Comparison of ENCODE assay signal across 8 mouse cellular contexts in the genomic region with DNA sequence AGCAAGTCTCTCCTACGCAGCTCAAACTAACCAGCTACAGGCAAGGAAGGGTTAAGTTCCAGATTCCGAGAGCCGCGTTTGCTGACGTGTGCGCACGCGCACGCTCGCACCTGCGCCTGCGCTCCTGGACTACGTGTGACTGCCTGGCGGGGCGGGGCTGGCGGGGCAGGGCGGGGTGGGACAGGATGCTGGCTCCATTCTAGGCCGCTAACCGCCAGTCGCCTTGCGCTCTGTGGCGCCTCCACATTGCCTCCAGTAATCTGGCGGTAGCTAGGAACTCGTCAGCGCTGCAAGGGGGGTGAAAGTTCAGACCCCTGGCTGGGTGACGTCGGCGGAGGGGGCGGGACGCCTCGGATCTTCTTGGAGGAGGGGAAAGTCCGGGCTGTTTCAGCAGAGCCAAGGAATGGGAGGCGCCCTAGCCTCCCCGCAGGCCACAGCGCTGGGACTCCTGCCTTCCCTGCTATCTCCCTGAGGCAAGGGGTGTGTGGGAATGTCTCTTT. TPM values are rescaled to one million over a fixed set of nuclear protein-coding genes. Genes with fewer than 3 reads are reported as not detected.
DNase-seq lines count a peak whose midpoint lies in the region; ATAC-seq and TF ChIP-seq lines count a peak whose summit lies in the region.

No protein-coding gene starts in this region.

- H3K27me3 ChIP-seq in ES-Bruce4 (ENCODE audit: control insufficient read depth, insufficient read depth, low read length, poor library complexity, severe bottlenecking), result no peaks in the 10 kb centered on the region
- H3K27me3 ChIP-seq in forebrain, embryonic 13.5 days, result no peaks in the 10 kb centered on the region
- no peaks in the 10 kb centered on the region for H3K27me3 ChIP-seq in liver, postnatal 0 days (ENCODE audit: insufficient read depth, low read length)
- H3K27me3 ChIP-seq in neural tube, embryonic 14.5 days (ENCODE audit: control insufficient read depth, insufficient read depth, low read length), result no peaks in the 10 kb centered on the region

- peak; percentile 100 for ATAC-seq in cerebellum, adult (ENCODE audit: insufficient number of reproducible peaks, low FRiP score, low TSS enrichment)
- ATAC-seq in forebrain, embryonic 13.5 days, result peak; percentile 99
- peak; percentile 99 for ATAC-seq in liver, postnatal 0 days
- ATAC-seq in neural tube, embryonic 14.5 days (ENCODE audit: low read depth), result peak; percentile 99

- H3K4me1 ChIP-seq in ES-Bruce4 (ENCODE audit: control insufficient read depth, insufficient read depth, low read length), result peaks cover 2% of the 10 kb centered on the region
- no peaks in the 10 kb centered on the region for H3K4me1 ChIP-seq in forebrain, embryonic 13.5 days
- peaks cover 3% of the 10 kb centered on the region; the same call in 1 of the 2 replicates for H3K4me1 ChIP-seq in liver, postnatal 0 days (ENCODE audit: insufficient read depth)
- no peaks in the 10 kb centered on the region for H3K4me1 ChIP-seq in neural tube, embryonic 14.5 days (ENCODE audit: control insufficient read depth, insufficient read depth, low read length)

- peak; percentile 81 for TF ChIP-seq EP300 in ES-Bruce4 (IDR thresholded peaks at IDR 0.05; ENCODE audit: insufficient read depth, low read depth, low read length)
- TF ChIP-seq EP300 in liver, postnatal 0 days (IDR thresholded peaks at IDR 0.05; ENCODE audit: low read depth), result no peak

- H3K9ac ChIP-seq in ES-Bruce4 (ENCODE audit: low read depth, poor library complexity, severe bottlenecking), result peak overlapping the region; percentile 86
- peak overlapping the region; percentile 68 for H3K9ac ChIP-seq in forebrain, embryonic 13.5 days
- peak overlapping the region; percentile 53 for H3K9ac ChIP-seq in liver, postnatal 0 days (replicated peaks)
- peak overlapping the region; percentile 65 for H3K9ac ChIP-seq in neural tube, embryonic 14.5 days (replicated peaks; ENCODE audit: low read depth, low read length)

- intact Hi-C loops in heart, postnatal 10 days (cut with DNase I), result loop anchor here (1.0 kb wide), 1 partner anchor 30 kb away; the partner anchor contains the start of gene Usp9x

- peaks cover 5% of the 10 kb centered on the region; the same call in 1 of the 2 replicates for H3K36me3 ChIP-seq in ES-Bruce4 (ENCODE audit: control insufficient read depth, insufficient read depth, low read length, poor library complexity, severe bottlenecking)
- no peaks in the 10 kb centered on the region for H3K36me3 ChIP-seq in forebrain, embryonic 13.5 days (ENCODE audit: poor library complexity, severe bottlenecking)
- H3K36me3 ChIP-seq in liver, postnatal 0 days (replicated peaks; ENCODE audit: insufficient read depth, low read length), result no peaks in the 10 kb centered on the region
- H3K36me3 ChIP-seq in neural tube, embryonic 14.5 days (ENCODE audit: control insufficient read depth, insufficient read depth, low read length), result no peaks in the 10 kb centered on the region

- no peak for TF ChIP-seq CTCF in ES-Bruce4 (IDR thresholded peaks at IDR 0.05; ENCODE audit: low read depth, low read length)
- peak; percentile 31 for TF ChIP-seq CTCF in liver, postnatal 0 days (IDR thresholded peaks at IDR 0.05; ENCODE audit: low read depth)

- no peak for TF ChIP-seq POLR2A in ES-Bruce4 (IDR thresholded peaks at IDR 0.05; ENCODE audit: insufficient read depth, low read length)

- H3K4me3 ChIP-seq in ES-Bruce4 (ENCODE audit: low read depth, low read length), result peak overlapping the region; percentile 59
- peak overlapping the region; percentile 46 for H3K4me3 ChIP-seq in forebrain, embryonic 13.5 days
- H3K4me3 ChIP-seq in liver, postnatal 0 days (ENCODE audit: low read depth, low read length), result peak overlapping the region; percentile 44
- H3K4me3 ChIP-seq in neural tube, embryonic 14.5 days (ENCODE audit: low read depth, low read length), result peak overlapping the region; percentile 41

- WGBS in forebrain, embryonic 13.5 days, result 14% methylated on average over 26 of the region's 35 CpGs
- WGBS in large intestine, adult 2 months, result 10% methylated on average over 35 of the region's 35 CpGs
- 6% methylated on average over 30 of the region's 35 CpGs for WGBS in liver, postnatal 0 days (ENCODE audit: insufficient replicate concordance)
- WGBS in neural tube, embryonic 14.5 days, result 5% methylated on average over 35 of the region's 35 CpGs

- H3K4me2 ChIP-seq in forebrain, embryonic 13.5 days, result peak overlapping the region; percentile 59
- H3K4me2 ChIP-seq in liver, postnatal 0 days (ENCODE audit: low read depth, low read length), result peak overlapping the region; percentile 75
- peak overlapping the region; percentile 47 for H3K4me2 ChIP-seq in neural tube, embryonic 14.5 days (ENCODE audit: low read depth, low read length)

- DNase-seq in heart, postnatal 10 days, result peak; percentile 94 to 95
- peak; percentile 60 for DNase-seq in large intestine, adult 2 months (ENCODE audit: low read depth, low spot score)
- DNase-seq in liver, postnatal 0 days, result peak; percentile 91
- DNase-seq in testis, postnatal 10 days (ENCODE audit: low spot score), result peak; percentile 93

- H3K27ac ChIP-seq in ES-Bruce4 (ENCODE audit: insufficient read depth, low read length), result peak overlapping the region; percentile 100
- H3K27ac ChIP-seq in forebrain, embryonic 13.5 days, result peak overlapping the region; percentile 89
- H3K27ac ChIP-seq in liver, postnatal 0 days (ENCODE audit: low read depth), result peak overlapping the region; percentile 82
- H3K27ac ChIP-seq in neural tube, embryonic 14.5 days (ENCODE audit: low read depth, low read length), result peak overlapping the region; percentile 88

- no peaks in the 10 kb centered on the region for H3K9me3 ChIP-seq in ES-Bruce4 (replicated peaks; ENCODE audit: control insufficient read depth, insufficient read depth, low read length, poor library complexity, severe bottlenecking)
- H3K9me3 ChIP-seq in forebrain, embryonic 13.5 days (replicated peaks), result no peaks in the 10 kb centered on the region
- no peaks in the 10 kb centered on the region for H3K9me3 ChIP-seq in liver, postnatal 0 days (ENCODE audit: low read length)
- no peaks in the 10 kb centered on the region for H3K9me3 ChIP-seq in neural tube, embryonic 14.5 days (ENCODE audit: control insufficient read depth, low read length)

RNA-seq across cellular contexts. Expression of gene Usp9x, which starts 29.6 kb away (rescaled TPM):
- polyA plus RNA-seq in ES-Bruce4 (2011; ENCODE audit: insufficient read depth, insufficient read length, low read depth, missing spikeins), result 335 and 375 TPM in 2 replicates
- polyA plus RNA-seq in forebrain, embryonic 13.5 days (2015; fragmentation: Nextera tagmentation; extraction: Ambion mirVana), result 36.6 and 43.5 TPM in 2 replicates
- total RNA-seq in heart, postnatal 10 days (2021), result 100 to 1,000 TPM; 151 to 153 TPM
- 11.3 and 17.0 TPM in 2 replicates for polyA plus RNA-seq in large intestine, adult 2 months (2012; rRNA removed)
- 8.4 and 10.8 TPM in 2 replicates for polyA plus RNA-seq in liver, postnatal 0 days (2015; fragmentation: Nextera tagmentation; extraction: Ambion mirVana)
- 84.6 and 108 TPM in 2 replicates for polyA plus RNA-seq in neural tube, embryonic 14.5 days (2014; fragmentation: Nextera tagmentation; extraction: Ambion mirVana)

Comparison
In these comparisons a context has a peak if more than half of its experiments do, and no peak if none do; other contexts are left out.
1. Peak in every context shown above with its lines: DNase-seq, ATAC-seq, H3K4me3 ChIP-seq and H3K27ac ChIP-seq.